Mouse (Mus musculus) small intestine, adult 2 months (tissue): Measurements from ENCODE around the gene Zfp1.

Experiments
- CTCF ChIP-seq: fragments of 200-500 bp; IDR thresholded peaks from 2 replicates; pipeline ENCODE4 v1.5.1; 2012; ENCODE audit warnings: low read depth, mild to moderate bottlenecking, control low read depth, inconsistent platforms, low read length, moderate library complexity, mixed read lengths; ENCODE audit not compliant: insufficient replicate concordance, insufficient read length; ENCODE audit errors: extremely low read depth
- POLR2A ChIP-seq: fragments of 200-500 bp; IDR thresholded peaks from 2 replicates; pipeline ENCODE4 v1.6.1; 2012; ENCODE audit warnings: low read depth, mild to moderate bottlenecking, control low read depth, inconsistent platforms, low read length, moderate library complexity

GRCm38 (mm10) chr8:111642939-111643263, 300 bp upstream of the Zfp1 start:
- TF ChIP-seq CTCF (no peak), POLR2A (no peak)
